Mouse (Mus musculus) myocyte (in vitro differentiated cells): ENCODE data around the gene Siglec1.

Source experiments
- E2F4 ChIP-seq: IDR thresholded peaks from one replicate; pipeline ENCODE4 v1.6.1; 2011; ENCODE audit warnings: mild to moderate bottlenecking, control low read depth, moderate library complexity; ENCODE audit not compliant: insufficient read depth
- MAX ChIP-seq: IDR thresholded peaks from one replicate; pipeline ENCODE4 v1.6.1; 2011; ENCODE audit warnings: low read depth, mild to moderate bottlenecking, control low read depth
- MYOD1 ChIP-seq, 3 experiments: IDR thresholded peaks; one replicate each; pipeline ENCODE4 v1.6.1; 2011; ENCODE audit warnings: control low read depth in 2 of 3, low read depth in 2 of 3, mild to moderate bottlenecking in 2 of 3, moderate library complexity in 1 of 3; ENCODE audit not compliant: insufficient read length in 2 of 3, control insufficient read depth in 1 of 3
- MYOG ChIP-seq, 3 experiments: IDR thresholded peaks; one replicate each; pipeline ENCODE4 v1.6.1; 2011; ENCODE audit warnings: control low read depth in 2 of 3, low read depth in 2 of 3, mild to moderate bottlenecking in 2 of 3; ENCODE audit not compliant: insufficient read length in 2 of 3, control insufficient read depth in 1 of 3, insufficient read depth in 1 of 3
- POLR2A ChIP-seq: IDR thresholded peaks from one replicate; pipeline ENCODE4 v1.6.1; 2011; ENCODE audit warnings: low read depth, mild to moderate bottlenecking, control low read depth, moderate library complexity; ENCODE audit not compliant: insufficient read length
- POLR2AphosphoS2 ChIP-seq: IDR thresholded peaks from one replicate; pipeline ENCODE4 v1.6.1; 2011; ENCODE audit warnings: low read depth, control low read depth; ENCODE audit not compliant: insufficient read length
- SRF ChIP-seq: IDR thresholded peaks from one replicate; pipeline ENCODE4 v1.6.1; 2011; ENCODE audit warnings: low read depth; ENCODE audit not compliant: control insufficient read depth, insufficient read length
- TCF12 ChIP-seq: IDR thresholded peaks from one replicate; pipeline ENCODE4 v1.6.1; 2011; ENCODE audit warnings: mild to moderate bottlenecking, control low read depth; ENCODE audit not compliant: poor library complexity, insufficient read depth, severe bottlenecking
- TCF3 ChIP-seq: IDR thresholded peaks from one replicate; pipeline ENCODE4 v1.6.1; 2011; ENCODE audit warnings: low read depth, control low read depth; ENCODE audit not compliant: insufficient read length
- USF1 ChIP-seq: IDR thresholded peaks from one replicate; pipeline ENCODE4 v1.6.1; 2011; ENCODE audit warnings: low read depth, mild to moderate bottlenecking, control low read depth, moderate library complexity

DNA sequence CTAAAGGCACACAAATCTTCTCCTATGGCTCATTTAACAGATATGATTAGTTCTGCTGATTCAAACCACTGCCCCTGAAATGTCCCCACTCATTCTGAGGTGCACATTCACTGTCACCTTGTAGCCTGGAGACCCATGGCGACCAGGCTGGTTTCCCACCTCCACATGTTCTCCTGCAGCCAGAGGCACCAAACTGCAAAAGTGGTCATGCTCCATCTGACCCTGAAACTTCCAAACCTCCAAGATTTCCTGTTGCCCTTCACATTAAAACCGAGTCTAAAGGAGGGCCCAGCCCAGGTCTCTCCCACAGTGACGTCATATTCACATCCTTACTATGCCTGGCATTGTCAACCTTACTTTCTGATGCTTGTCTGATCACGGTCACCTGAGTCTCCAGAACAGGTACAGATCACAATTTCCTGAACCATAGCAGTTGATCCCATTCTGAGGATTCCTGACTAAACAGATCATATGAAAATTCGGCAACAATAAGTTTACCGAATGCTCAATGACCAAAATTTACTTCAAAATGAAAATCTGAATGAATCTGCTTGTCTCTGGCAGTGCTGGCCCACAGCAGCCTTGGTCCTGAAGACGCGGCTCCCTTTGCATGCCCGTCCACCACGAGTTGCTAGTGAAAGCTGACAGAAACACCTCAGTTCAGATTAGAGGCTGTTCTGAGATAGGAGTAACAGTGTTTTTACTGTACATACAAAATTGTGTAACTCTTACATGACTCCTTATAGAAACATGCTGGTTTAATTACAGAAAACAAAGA, 45.7 kb upstream of the Siglec1 start:
- TF ChIP-seq MAX: no peak
- no peak for TF ChIP-seq TCF12
- TF ChIP-seq POLR2A: no peak
- no peak for TF ChIP-seq E2F4
- no peak for TF ChIP-seq TCF3
- no peak for TF ChIP-seq MYOG (IDR thresholded peaks at IDR 0.05; ENCODE audit: control insufficient read depth in 1 of 3, insufficient read depth in 1 of 3, insufficient read length in 2 of 3, low read depth in 2 of 3)
- TF ChIP-seq POLR2AphosphoS2: no peak
- no peak for TF ChIP-seq MYOD1 (IDR thresholded peaks at IDR 0.05; ENCODE audit: control insufficient read depth in 1 of 3, insufficient read length in 2 of 3, low read depth in 2 of 3)
- TF ChIP-seq SRF: no peak
- no peak for TF ChIP-seq USF1
